Mouse (Mus musculus): ENCODE results near the gene Myocd. TPM values are rescaled to one million over a fixed set of nuclear protein-coding genes. Genes with fewer than 3 reads are reported as not detected.

Myocd gene
- polyA plus RNA-seq, 1 experiment = 0.94 TPM

DNA sequence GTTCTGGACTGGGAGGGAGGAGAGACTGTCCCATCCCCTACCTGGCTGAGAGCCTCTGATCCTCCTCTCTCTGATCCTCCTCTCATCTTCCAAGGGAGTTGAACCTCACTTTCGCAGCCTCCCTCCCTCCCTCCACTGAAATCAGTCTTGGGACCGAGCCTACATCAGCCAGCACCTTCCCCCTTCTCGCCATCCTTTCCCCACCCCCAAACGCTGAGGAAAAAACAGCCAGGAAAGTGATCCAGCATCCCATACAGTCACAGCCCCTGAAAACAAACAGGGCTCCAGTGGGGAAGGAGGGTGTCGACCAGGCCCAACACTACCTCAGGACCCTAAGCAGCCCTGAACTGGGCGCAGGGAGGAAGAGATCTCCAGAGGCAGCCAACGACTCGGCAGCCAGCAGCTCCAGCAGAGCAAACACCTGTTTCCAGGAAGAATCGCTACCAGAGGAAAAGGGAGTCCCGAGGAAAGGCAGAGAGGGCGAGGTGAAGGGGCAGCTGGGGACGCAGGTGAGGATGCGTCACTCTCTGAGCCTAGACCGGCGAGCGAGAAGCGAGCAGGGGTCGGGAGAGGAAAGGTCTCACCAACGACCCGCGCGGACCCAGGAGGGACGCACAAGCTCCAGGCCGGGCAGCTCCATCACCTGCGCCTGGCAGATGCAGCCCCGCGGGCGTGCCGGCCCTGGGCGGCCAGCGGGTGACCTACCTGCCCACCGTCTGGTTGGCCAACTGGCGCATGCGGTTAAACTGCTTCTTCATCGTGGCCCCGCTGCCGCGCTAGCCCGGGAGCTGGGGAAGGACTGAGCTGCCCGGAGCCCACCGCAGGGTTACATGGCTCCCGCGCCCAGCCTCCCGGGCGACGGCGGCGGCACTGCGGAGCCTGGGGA is 107.7 kb downstream of the Myocd start:
- H3K4me1 ChIP-seq (ENCODE audit: control insufficient read depth, insufficient read depth, low read length) = no peaks in the 10 kb centered on the region
- no peaks in the 10 kb centered on the region for H3K27me3 ChIP-seq (ENCODE audit: control insufficient read depth, insufficient read depth, low read length, poor library complexity, severe bottlenecking)
- H3K4me3 ChIP-seq (ENCODE audit: low read depth, low read length) = peak overlapping the region; percentile 83
- TF ChIP-seq POLR2A (IDR thresholded peaks at IDR 0.05; ENCODE audit: insufficient read depth, low read length) (no peak), EP300 (IDR thresholded peaks at IDR 0.05; ENCODE audit: insufficient read depth, low read depth, low read length) (no peak), CTCF (IDR thresholded peaks at IDR 0.05; ENCODE audit: low read depth, low read length) (no peak)
- H3K27ac ChIP-seq (ENCODE audit: insufficient read depth, low read length) = no peak overlapping the region
- H3K9me3 ChIP-seq (replicated peaks; ENCODE audit: control insufficient read depth, insufficient read depth, low read length, poor library complexity, severe bottlenecking) = no peaks in the 10 kb centered on the region
- no peaks in the 10 kb centered on the region for H3K36me3 ChIP-seq (ENCODE audit: control insufficient read depth, insufficient read depth, low read length, poor library complexity, severe bottlenecking)
- H3K9ac ChIP-seq (ENCODE audit: low read depth, poor library complexity, severe bottlenecking) = peak overlapping the region; percentile 80

DNA sequence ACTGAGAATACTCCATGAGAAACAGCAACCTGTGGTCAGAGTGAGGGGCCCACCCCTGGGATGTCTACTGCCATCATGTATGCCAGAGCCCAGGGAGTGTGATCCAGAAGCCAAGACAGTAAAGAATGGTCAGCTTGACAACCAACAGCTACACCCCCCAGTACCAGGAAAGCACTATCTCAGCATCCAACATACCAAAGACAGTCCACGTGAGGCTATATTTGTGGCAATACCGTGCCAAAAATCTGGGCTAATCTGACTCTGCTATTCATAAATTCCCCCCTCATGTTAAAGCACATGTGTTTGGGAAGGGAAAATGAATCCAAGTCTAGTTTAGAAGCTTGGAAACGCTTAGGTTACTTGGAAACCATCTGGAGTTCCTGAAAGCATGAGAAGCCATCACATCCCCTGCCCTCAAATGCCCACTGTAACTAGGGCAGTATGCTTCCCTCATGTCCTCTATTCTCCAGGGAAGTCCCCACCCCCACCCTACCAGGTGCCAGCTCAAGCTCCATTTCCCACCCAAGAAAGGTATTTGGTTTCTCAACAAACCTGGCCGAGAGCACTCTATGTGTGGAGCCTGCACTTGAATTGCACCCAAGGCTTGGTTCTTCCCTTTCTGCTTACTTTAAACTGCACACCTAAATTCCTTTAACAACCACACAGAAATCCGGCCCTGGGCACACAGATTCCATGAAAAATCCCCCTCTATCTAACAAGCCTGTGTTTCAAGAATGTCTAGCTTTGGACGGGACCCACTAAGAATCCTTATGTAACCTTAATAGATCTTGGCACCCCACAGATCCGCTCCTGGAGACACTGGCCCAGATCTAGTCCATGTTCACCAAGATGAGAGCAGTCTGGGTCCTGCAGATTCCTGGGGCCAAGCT is 108.6 kb downstream of the Myocd start:
- H3K27me3 ChIP-seq (ENCODE audit: control insufficient read depth, insufficient read depth, low read length, poor library complexity, severe bottlenecking) = no peaks in the 10 kb centered on the region
- H3K4me1 ChIP-seq (ENCODE audit: control insufficient read depth, insufficient read depth, low read length) = no peaks in the 10 kb centered on the region
- H3K4me3 ChIP-seq (ENCODE audit: low read depth, low read length) = peak overlapping the region; percentile 83
- H3K36me3 ChIP-seq (ENCODE audit: control insufficient read depth, insufficient read depth, low read length, poor library complexity, severe bottlenecking) = no peaks in the 10 kb centered on the region
- no peaks in the 10 kb centered on the region for H3K9me3 ChIP-seq (replicated peaks; ENCODE audit: control insufficient read depth, insufficient read depth, low read length, poor library complexity, severe bottlenecking)
- TF ChIP-seq CTCF (IDR thresholded peaks at IDR 0.05; ENCODE audit: low read depth, low read length) (no peak), EP300 (IDR thresholded peaks at IDR 0.05; ENCODE audit: insufficient read depth, low read depth, low read length) (no peak), POLR2A (IDR thresholded peaks at IDR 0.05; ENCODE audit: insufficient read depth, low read length) (no peak)
- no peak overlapping the region for H3K27ac ChIP-seq (ENCODE audit: insufficient read depth, low read length)
- H3K9ac ChIP-seq (ENCODE audit: low read depth, poor library complexity, severe bottlenecking) = peak overlapping the region; percentile 80; the same call in 1 of the 2 replicates

DNA sequence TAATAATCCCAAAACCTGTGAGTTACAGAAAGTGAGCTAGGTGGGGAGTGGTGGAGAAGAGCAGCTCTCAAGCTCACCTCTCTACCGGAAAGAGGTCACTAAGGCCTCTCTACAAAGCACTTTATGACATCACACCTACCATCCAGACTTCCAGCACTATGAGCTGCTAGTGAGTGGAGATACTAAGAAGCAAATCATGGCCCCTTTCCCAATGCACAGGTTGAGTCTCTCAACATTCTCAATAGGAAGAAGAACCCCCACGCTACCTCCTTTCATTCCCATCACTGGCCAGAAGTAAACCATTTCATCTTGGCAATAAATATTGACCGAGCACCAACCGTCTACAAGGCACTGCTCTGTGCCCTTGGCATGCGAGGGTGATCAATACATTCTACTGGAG is 110.0 kb downstream of the Myocd start, which contains the start of gene 1700086D15Rik:
Gene 1700086D15Rik (minus strand): TSS at position 101 of the 400 bp plus-strand sequence.
- no peaks in the 10 kb centered on the region for H3K9me3 ChIP-seq (replicated peaks; ENCODE audit: control insufficient read depth, insufficient read depth, low read length, poor library complexity, severe bottlenecking)
- no peak for TF ChIP-seq POLR2A (IDR thresholded peaks at IDR 0.05; ENCODE audit: insufficient read depth, low read length)
- TF ChIP-seq CTCF (IDR thresholded peaks at IDR 0.05; ENCODE audit: low read depth, low read length) = no peak
- no peak for TF ChIP-seq EP300 (IDR thresholded peaks at IDR 0.05; ENCODE audit: insufficient read depth, low read depth, low read length)

DNA sequence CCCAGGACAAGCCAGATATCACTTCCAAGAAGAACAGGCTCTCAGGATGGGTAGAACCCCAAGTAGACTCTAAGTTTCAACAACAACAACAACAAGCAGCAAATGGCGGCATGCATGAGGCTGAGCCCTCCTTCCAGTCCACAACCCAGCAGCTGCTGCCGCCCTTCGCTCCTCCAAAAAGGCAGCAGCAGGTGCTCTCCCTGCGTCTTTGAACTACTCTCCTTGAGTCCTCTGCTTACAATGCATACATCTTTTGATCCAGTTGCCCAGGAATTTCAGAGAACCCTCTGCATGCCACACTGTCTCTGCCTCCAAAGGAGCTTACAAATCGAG is 111.2 kb downstream of the Myocd start:
- H3K4me1 ChIP-seq (ENCODE audit: control insufficient read depth, insufficient read depth, low read length) = peaks cover 2% of the 10 kb centered on the region
- no peaks in the 10 kb centered on the region for H3K9me3 ChIP-seq (replicated peaks; ENCODE audit: control insufficient read depth, insufficient read depth, low read length, poor library complexity, severe bottlenecking)
- TF ChIP-seq CTCF (IDR thresholded peaks at IDR 0.05; ENCODE audit: low read depth, low read length) (no peak), POLR2A (IDR thresholded peaks at IDR 0.05; ENCODE audit: insufficient read depth, low read length) (no peak), EP300 (IDR thresholded peaks at IDR 0.05; ENCODE audit: insufficient read depth, low read depth, low read length) (no peak)
- H3K27ac ChIP-seq (ENCODE audit: insufficient read depth, low read length) = no peak overlapping the region
- no peak overlapping the region for H3K9ac ChIP-seq (ENCODE audit: low read depth, poor library complexity, severe bottlenecking)
- H3K36me3 ChIP-seq (ENCODE audit: control insufficient read depth, insufficient read depth, low read length, poor library complexity, severe bottlenecking) = no peaks in the 10 kb centered on the region
- no peak overlapping the region for H3K4me3 ChIP-seq (ENCODE audit: low read depth, low read length)
- no peaks in the 10 kb centered on the region for H3K27me3 ChIP-seq (ENCODE audit: control insufficient read depth, insufficient read depth, low read length, poor library complexity, severe bottlenecking)

More for the DNA sequence above, 110.0 kb downstream of the Myocd start, which contains the start of gene 1700086D15Rik:
- Histone ChIP-seq H3K9ac (ENCODE audit: low read depth, poor library complexity, severe bottlenecking) (no peak within 1 kb of the TSS), H3K4me1 (ENCODE audit: control insufficient read depth, insufficient read depth, low read length) (no peaks in the 10 kb centered on the region), H3K4me3 (ENCODE audit: low read depth, low read length) (no peak within 1 kb of the TSS), H3K36me3 (ENCODE audit: control insufficient read depth, insufficient read depth, low read length, poor library complexity, severe bottlenecking) (no peaks in the 10 kb centered on the region), H3K27me3 (ENCODE audit: control insufficient read depth, insufficient read depth, low read length, poor library complexity, severe bottlenecking) (no peaks in the 10 kb centered on the region), H3K27ac (ENCODE audit: insufficient read depth, low read length) (no peak within 1 kb of the TSS)

DNA sequence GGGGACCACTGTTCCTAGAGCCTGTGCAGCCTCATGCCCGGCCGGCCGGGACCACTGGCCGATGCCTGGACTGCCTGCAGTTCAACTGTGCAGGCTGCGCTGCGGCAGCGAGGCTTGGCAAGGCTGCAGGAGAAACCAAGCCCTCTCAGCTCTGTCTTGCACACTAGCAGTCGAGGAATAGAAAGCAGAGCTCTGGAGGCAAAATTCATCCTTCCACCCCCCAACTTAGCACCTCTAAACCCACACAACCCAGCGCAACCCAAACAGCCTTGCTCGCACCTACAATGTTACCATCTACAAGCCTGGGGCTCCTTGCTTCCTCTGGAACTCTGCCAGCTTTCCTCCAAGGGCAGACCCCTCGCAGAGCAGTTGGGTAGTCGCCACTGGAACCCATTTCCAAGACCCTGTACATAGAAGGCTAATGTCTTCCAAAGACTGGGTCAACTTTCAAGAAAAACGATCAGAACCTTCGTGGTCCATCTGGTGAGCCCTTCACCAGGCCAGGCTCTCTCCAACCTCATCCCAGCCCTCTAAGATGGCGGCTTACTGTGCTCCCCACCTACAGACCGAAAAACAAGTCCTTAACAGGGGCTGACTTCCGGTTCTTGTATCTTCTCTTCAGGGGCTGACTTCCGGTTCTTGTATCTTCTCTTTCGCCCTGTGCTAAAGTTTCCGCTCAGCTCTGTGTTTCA is 111.7 kb downstream of the Myocd start:
- H3K27me3 ChIP-seq (ENCODE audit: control insufficient read depth, insufficient read depth, low read length, poor library complexity, severe bottlenecking) = no peaks in the 10 kb centered on the region
- peaks cover 3% of the 10 kb centered on the region for H3K4me1 ChIP-seq (ENCODE audit: control insufficient read depth, insufficient read depth, low read length)
- no peak for TF ChIP-seq POLR2A (IDR thresholded peaks at IDR 0.05; ENCODE audit: insufficient read depth, low read length)
- TF ChIP-seq EP300 (IDR thresholded peaks at IDR 0.05; ENCODE audit: insufficient read depth, low read depth, low read length) = no peak
- no peak for TF ChIP-seq CTCF (IDR thresholded peaks at IDR 0.05; ENCODE audit: low read depth, low read length)
- no peak overlapping the region for H3K4me3 ChIP-seq (ENCODE audit: low read depth, low read length)
- H3K27ac ChIP-seq (ENCODE audit: insufficient read depth, low read length) = no peak overlapping the region
- no peaks in the 10 kb centered on the region for H3K9me3 ChIP-seq (replicated peaks; ENCODE audit: control insufficient read depth, insufficient read depth, low read length, poor library complexity, severe bottlenecking)
- H3K9ac ChIP-seq (ENCODE audit: low read depth, poor library complexity, severe bottlenecking) = no peak overlapping the region
- H3K36me3 ChIP-seq (ENCODE audit: control insufficient read depth, insufficient read depth, low read length, poor library complexity, severe bottlenecking) = no peaks in the 10 kb centered on the region
